Mouse (Mus musculus) bone marrow, adult 2 months (tissue): ENCODE results near the gene Ifna15.

Source experiments
- CTCF ChIP-seq: fragments of 200-500 bp; IDR thresholded peaks from 2 replicates; pipeline ENCODE4 v1.5.1; 2011; ENCODE audit warnings: low read length, control low read depth; ENCODE audit not compliant: control insufficient read depth, insufficient read depth
- POLR2A ChIP-seq: fragments of 200-500 bp; IDR thresholded peaks from 2 replicates; pipeline ENCODE4 v1.6.1; 2011; ENCODE audit warnings: low read depth, mild to moderate bottlenecking, control low read depth, low read length, borderline replicate concordance; ENCODE audit not compliant: control insufficient read depth

DNA sequence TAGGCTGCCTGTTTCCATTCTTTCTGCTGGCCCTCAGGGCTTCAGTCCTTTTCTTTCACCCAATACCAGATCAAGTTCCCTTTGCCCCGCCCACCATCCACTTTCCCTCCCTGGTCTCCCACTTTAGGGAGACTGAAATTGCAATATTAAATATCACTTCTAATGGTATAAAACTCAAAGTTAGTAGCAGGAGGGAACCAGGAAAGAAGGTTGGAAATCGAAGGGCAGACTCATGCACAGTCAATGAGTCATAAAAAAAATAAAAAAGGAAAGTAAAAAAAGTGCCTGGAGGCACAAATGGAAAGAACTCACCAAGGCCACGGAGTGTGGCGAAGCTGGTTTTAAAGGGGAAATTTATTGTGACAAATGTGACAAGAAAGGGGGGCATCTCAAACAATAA, 27.8 kb downstream of the Ifna15 start:
- TF ChIP-seq CTCF = no peak
- TF ChIP-seq POLR2A = no peak
